Mouse (Mus musculus) ES-Bruce4 (cell line): ENCODE results near the gene Patj. TPM values are rescaled to one million over a fixed set of nuclear protein-coding genes. Genes with fewer than 3 reads are reported as not detected.

Experiments used
- H3K27ac ChIP-seq: 2 replicates; pipeline ENCODE4 v1.5.1; 2012; ENCODE audit warnings: low read length, inconsistent platforms; ENCODE audit not compliant: insufficient read depth
- H3K27me3 ChIP-seq: 2 replicates; pipeline ENCODE4 v1.6.1; 2012; ENCODE audit warnings: mild to moderate bottlenecking, low read length, inconsistent platforms; ENCODE audit not compliant: control insufficient read depth, poor library complexity, insufficient read depth, severe bottlenecking
- H3K36me3 ChIP-seq: 2 replicates; pipeline ENCODE4 v1.6.1; 2012; ENCODE audit warnings: inconsistent platforms, mild to moderate bottlenecking, low read length, moderate library complexity; ENCODE audit not compliant: control insufficient read depth, poor library complexity, insufficient read depth, severe bottlenecking
- H3K4me1 ChIP-seq: one replicate; pipeline ENCODE4 v1.8.1; 2011; ENCODE audit warnings: low read length; ENCODE audit not compliant: control insufficient read depth, insufficient read depth
- H3K4me3 ChIP-seq: 2 replicates; pipeline ENCODE4 v1.5.1; 2011; ENCODE audit warnings: low read depth, mild to moderate bottlenecking, low read length
- H3K9ac ChIP-seq: 2 replicates; pipeline ENCODE4 v1.6.1; 2012; ENCODE audit warnings: low read depth, mild to moderate bottlenecking, inconsistent platforms; ENCODE audit not compliant: poor library complexity, severe bottlenecking
- H3K9me3 ChIP-seq: replicated peaks from 2 replicates; pipeline ENCODE4 v1.6.1; 2012; ENCODE audit warnings: mild to moderate bottlenecking, low read length, inconsistent platforms; ENCODE audit not compliant: control insufficient read depth, poor library complexity, insufficient read depth, severe bottlenecking
- CTCF ChIP-seq: IDR thresholded peaks from one replicate; pipeline ENCODE4 v1.8.1; 2011; ENCODE audit warnings: low read depth, low read length
- EP300 ChIP-seq: IDR thresholded peaks from 2 replicates; pipeline ENCODE4 v1.6.1; 2011; ENCODE audit warnings: low read depth, low read length; ENCODE audit not compliant: insufficient read depth
- POLR2A ChIP-seq: IDR thresholded peaks from one replicate; pipeline ENCODE4 v1.8.1; 2011; ENCODE audit warnings: low read length; ENCODE audit not compliant: insufficient read depth
- polyA plus RNA-seq: library from polyadenylated mRNA; stranded (reverse); fragments of >200 nt; gene quantifications from 2 replicates; pipeline ENCODE4 v1.2.4, GENCODE M21; 2011; ENCODE audit warnings: low read depth; ENCODE audit not compliant: missing spikeins, insufficient read depth, insufficient read length

Gene Patj
- polyA plus RNA-seq, 1 experiment, result 62.7 TPM

DNA sequence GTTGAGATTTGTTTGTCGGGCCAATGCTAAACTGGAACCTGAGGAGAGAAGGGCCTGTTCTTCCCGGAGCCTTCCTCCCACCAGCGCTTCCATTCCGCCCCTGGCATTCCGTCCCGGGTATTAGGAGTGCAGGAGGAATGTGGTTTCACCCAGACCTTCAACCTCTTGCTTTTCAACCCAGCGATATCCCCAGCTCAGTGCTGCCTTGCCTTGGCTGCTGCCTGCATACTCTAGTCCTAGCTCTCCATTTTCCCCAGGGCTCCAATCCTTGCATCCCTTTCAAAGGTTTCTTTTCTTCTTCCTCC is 348.3 kb downstream of the Patj start:
- TF ChIP-seq POLR2A (no peak), CTCF (no peak), EP300 (no peak)
- Histone ChIP-seq H3K9me3 (no peaks in the 10 kb centered on the region), H3K4me3 (no peak overlapping the region), H3K36me3 (peaks cover 4% of the 10 kb centered on the region), H3K4me1 (peaks cover 6% of the 10 kb centered on the region), H3K9ac (no peak overlapping the region), H3K27me3 (no peaks in the 10 kb centered on the region), H3K27ac (no peak overlapping the region)

- Histone ChIP-seq H3K36me3 (no peaks in the 10 kb centered on the region), H3K9me3 (no peaks in the 10 kb centered on the region), H3K27ac (no peak overlapping the region), H3K4me1 (no peaks in the 10 kb centered on the region), H3K9ac (no peak overlapping the region), H3K4me3 (no peak overlapping the region), H3K27me3 (no peaks in the 10 kb centered on the region)
- no peak for TF ChIP-seq POLR2A
- TF ChIP-seq EP300, result no peak
- no peak for TF ChIP-seq CTCF
These were observed 358.9 kb downstream of the Patj start for GRCm38 (mm10) chr4:98754456-98754855.

GRCm38 (mm10) chr4:98756141-98756540 is 360.6 kb downstream of the Patj start:
- Histone ChIP-seq H3K4me1 (no peaks in the 10 kb centered on the region), H3K9ac (no peak overlapping the region), H3K4me3 (no peak overlapping the region), H3K9me3 (no peaks in the 10 kb centered on the region), H3K27me3 (no peaks in the 10 kb centered on the region), H3K36me3 (no peaks in the 10 kb centered on the region), H3K27ac (no peak overlapping the region)
- TF ChIP-seq POLR2A (no peak), EP300 (no peak), CTCF (no peak)

GRCm38 (mm10) chr4:98758012-98758821 is 362.6 kb downstream of the Patj start:
- no peak overlapping the region for H3K27ac ChIP-seq
- TF ChIP-seq EP300 (no peak), CTCF (no peak), POLR2A (no peak)
- no peaks in the 10 kb centered on the region for H3K36me3 ChIP-seq
- H3K9ac ChIP-seq, result no peak overlapping the region
- no peaks in the 10 kb centered on the region for H3K4me1 ChIP-seq
- no peaks in the 10 kb centered on the region for H3K9me3 ChIP-seq
- no peaks in the 10 kb centered on the region for H3K27me3 ChIP-seq
- no peak overlapping the region for H3K4me3 ChIP-seq

- no peak overlapping the region for H3K4me3 ChIP-seq
- no peaks in the 10 kb centered on the region for H3K36me3 ChIP-seq
- no peaks in the 10 kb centered on the region for H3K27me3 ChIP-seq
- H3K27ac ChIP-seq, result no peak overlapping the region
- no peak overlapping the region for H3K9ac ChIP-seq
- H3K9me3 ChIP-seq, result no peaks in the 10 kb centered on the region
- no peak for TF ChIP-seq EP300
- TF ChIP-seq POLR2A, result no peak
- TF ChIP-seq CTCF, result no peak
- no peaks in the 10 kb centered on the region for H3K4me1 ChIP-seq
These were observed 363.4 kb downstream of the Patj start for GRCm38 (mm10) chr4:98758872-98759518.
